Mouse (Mus musculus) olfactory bulb, adult 2 months (tissue): ENCODE measurements around the gene Mapkap1.

Source experiments
- CTCF ChIP-seq: fragments of 200-500 bp; IDR thresholded peaks from 2 replicates; pipeline ENCODE4 v1.5.1; 2012; ENCODE audit warnings: low read depth, mild to moderate bottlenecking, low read length, moderate library complexity; ENCODE audit not compliant: insufficient read depth
- POLR2A ChIP-seq: fragments of 200-500 bp; IDR thresholded peaks from 2 replicates; pipeline ENCODE4 v1.6.1; 2012; ENCODE audit warnings: mild to moderate bottlenecking, low read depth, low read length, moderate library complexity; ENCODE audit not compliant: insufficient read depth

DNA sequence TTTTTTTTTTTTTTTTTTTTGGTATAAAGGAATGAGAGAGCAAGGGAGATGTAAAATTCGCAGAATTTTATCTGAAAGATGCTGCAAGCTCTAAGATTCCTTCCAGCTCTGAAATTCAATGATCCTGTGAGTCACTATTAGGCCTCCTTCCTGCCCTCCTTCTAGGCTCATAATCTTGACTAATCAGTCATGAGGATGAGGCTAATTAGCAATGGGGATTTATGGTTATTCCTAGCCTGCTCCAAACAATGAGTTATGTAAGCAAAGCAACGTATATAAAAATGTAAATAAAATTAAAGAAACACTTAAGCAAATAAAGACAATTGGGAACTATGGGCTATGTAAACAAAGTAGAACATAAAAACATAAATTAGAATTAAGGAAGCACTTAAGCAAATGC lies 32.2 kb upstream of the Mapkap1 start:
- no peak for TF ChIP-seq CTCF
- no peak for TF ChIP-seq POLR2A
